Mouse (Mus musculus) kidney, adult 11 months (tissue): ENCODE results near the gene Lpp.

Experiments
- DNase-seq: peaks from one replicate; pipeline ENCODE4 v3.0.0; 2022

The Lpp gene

GRCm38 (mm10) chr16:24438438-24438837 lies 45.1 kb downstream of the Lpp start:
- peak; percentile 63 for DNase-seq

- DNase-seq: no peak
Observed at GRCm38 (mm10) chr16:24441338-24441737, 48.0 kb downstream of the Lpp start.

DNA sequence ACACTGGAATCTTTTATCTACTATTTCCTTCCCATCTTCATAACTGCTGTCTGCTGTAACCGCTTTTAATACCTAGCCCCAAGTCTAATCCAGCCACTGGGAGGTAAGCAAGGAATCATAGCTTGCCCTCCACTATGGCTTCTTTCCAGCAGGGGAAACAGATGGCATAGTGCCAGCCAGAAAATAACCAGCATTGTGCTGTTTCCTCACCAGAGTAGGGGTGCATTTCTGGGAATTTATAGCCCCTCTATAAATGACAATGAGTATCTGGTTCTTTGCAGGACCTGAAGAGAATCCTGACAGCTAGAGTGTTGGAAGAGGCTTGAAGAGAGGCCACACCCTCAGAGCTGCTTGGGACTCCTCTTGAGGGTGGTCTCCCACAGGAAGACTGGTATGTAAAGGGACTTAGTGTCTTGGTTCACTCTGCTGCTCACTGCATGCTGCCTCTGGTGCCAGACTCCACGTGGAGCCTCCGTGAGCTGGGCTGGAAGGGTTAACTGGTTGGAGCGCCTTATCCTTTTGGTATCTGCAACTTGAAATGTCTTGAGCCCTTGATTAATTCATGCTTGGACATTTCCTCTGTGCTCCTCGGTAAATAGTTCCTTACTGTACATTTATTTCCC lies 49.3 kb downstream of the Lpp start:
- no peak for DNase-seq

GRCm38 (mm10) chr16:24443123-24443515 lies 49.8 kb downstream of the Lpp start:
- DNase-seq: no peak

DNA sequence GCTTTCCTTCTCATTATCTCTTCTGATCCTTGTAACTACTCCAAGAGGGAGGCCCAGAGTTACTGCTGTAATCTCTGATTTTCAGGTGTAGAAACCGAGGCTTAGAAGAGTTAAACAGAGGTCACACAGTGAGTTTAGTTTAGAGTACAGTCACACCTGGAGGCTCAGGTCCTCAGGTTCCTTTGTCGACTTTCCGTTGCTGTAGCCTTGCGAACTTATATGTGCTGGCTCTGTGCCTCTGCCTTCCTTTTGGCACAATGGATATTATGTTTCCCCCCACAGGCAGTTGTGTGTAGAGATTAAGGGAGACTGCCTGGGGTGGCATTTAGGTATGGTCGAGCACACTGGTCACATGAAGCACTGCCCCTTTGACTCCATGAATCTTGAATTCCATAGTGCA lies 50.2 kb downstream of the Lpp start:
- no peak for DNase-seq

GRCm38 (mm10) chr16:24444818-24445217 lies 51.5 kb downstream of the Lpp start:
- DNase-seq: no peak

DNA sequence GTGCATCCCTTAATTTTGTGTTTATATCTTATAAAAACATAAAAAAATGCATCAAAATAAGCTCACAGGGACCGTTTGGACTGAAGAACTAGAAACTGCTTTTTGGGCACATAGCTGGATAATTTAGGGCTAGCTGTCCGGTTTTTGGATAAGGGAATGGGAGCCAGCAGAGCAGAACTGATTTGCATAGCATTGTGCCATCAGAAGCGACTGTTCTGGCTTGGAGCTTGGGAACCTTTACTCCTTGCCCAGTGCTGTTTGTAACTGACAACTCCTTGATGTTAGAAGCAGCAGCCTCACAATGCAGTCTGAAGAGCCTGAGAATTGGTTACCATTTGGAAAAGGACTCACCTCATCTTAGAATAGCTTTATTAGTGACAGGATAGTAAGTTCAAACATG lies 52.2 kb downstream of the Lpp start:
- no peak for DNase-seq

DNA sequence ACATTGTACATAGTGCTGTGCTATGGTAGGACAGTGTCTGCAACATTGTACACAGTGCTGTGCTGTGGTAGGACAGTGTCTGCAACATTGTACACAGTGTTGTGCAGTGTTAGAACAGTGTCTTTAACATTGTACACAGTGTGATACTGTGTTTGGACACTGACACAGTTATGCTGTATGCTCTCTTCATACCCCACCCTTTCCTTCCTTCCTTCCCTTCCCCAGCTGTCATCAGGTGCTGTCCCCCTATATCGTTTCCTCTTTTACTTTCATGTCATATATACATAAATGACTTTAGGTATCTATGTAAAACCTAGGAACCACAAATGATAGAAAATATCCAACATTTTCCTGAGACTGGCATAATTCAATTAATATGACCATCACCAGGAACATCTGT lies 53.1 kb downstream of the Lpp start:
- DNase-seq: no peak

DNA sequence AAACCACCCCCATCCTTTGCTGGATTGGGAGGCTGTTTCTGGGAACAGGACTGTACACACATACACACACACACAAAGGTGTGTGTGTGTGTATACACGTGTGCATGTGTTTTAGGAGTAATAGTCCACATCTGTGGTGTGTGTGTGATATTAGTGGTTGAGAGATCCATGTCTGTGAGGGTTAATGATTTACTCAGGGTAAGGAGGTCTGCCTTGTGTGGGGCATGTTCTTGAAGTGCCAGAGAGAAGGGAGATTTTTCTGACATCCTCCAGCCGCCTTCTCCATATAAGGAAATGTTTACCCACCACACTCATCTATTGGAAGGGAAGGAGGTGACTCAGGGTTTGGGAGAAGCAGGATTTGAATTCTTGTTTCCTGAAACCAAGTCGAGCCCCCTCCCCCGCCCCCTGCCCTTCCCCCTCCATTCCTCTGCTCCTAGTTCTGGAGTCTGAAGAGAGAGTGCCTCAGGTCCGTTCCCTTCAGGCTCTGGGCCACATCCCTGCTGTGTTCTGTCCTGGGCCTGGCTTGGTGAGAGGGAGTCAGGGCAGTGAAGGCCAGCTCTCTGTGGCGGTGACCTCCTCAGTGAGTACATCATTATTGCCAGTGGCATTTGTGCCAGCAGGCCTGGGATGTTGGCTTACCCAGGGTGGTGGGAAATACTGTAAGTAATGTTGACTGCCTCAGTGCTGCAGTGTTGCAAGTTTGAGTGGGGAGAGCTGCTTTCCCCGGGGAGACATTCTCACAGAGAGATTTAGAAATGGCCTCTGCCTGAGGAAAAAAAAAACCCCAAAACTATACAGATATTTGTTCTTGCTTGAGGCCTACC lies 54.6 kb downstream of the Lpp start:
- no peak for DNase-seq

GRCm38 (mm10) chr16:24448493-24448845 lies 55.2 kb downstream of the Lpp start:
- DNase-seq: no peak

DNA sequence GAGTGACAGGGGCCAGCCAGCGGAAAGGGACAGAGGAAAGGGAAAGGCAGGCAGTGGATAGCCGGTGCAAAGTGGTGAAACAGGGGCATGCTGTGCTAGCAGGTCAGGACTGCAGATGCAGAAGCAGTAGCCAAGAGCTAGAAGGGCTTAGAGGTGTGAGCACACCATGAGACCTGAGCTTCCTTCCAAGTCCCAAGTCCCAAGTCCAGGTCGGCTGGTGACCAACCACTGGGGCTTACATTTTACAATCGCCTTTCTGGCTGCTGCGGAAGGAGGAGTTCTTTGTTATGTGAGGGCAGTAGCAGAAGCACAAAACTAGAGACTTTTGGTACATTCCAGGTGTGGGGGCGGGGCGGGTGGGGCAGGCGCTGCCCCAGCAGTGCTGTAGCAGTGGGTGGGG lies 56.5 kb downstream of the Lpp start:
- DNase-seq: peak; percentile 88

GRCm38 (mm10) chr16:24450256-24450655 lies 56.9 kb downstream of the Lpp start:
- no peak for DNase-seq

DNA sequence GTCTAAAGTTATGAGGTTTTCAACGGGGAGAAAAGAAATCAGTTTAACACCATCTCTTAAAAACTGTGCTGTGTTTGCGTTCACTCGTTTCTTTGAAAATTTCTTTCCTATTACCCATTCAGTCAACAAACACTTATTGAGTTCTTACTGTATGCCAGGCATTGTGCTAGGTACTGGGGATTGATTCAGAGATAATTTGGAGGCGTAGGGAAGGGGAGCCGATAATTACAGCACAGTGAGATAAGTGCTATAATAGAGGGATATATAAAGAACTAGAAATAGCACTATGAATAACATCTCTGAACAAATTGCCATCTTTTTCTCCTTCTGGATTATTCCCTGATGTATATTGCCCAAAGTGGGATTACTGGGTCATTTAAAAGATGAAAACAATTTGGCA lies 57.8 kb downstream of the Lpp start:
- no peak for DNase-seq

DNA sequence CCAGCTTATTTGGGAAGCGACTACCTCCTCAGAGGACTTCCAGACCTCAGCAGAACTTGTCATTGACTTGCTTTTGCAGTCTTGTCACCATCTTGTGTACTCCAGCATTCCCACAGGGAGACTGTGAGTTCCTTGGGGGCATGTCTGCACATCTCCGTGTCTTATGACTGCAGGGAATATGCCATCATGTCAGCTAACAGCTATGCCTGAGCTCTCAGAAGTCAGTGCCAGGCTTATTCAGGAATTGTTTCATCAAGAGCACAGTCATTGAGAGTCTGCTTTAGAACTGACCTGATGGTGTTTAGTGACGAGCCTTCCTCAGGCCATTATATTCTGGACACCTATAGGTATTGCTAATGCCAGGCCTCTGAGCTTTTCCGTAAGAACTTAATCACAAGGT lies 60.2 kb downstream of the Lpp start:
- no peak for DNase-seq

DNA sequence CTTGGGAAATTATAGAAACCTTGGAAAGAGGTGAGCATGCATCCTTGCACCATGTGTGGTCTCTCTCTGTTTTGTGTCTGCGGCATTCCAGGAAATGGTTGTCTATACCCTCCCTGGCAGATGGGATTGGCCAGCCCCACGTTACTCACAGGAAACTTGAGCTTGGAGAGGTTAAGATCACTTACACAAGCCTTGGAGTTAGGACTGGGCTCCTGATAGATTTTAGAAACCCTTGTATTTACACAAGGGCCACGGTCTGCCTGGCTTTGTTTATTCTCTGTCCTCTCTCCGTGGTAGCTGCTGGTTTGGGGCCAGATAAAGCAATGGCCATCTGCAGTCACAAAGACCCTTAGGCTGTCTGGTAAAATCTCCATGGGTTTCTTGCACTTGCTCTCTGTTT lies 61.2 kb downstream of the Lpp start:
- DNase-seq: no peak

GRCm38 (mm10) chr16:24455361-24455855 lies 62.1 kb downstream of the Lpp start:
- DNase-seq: no peak

DNA sequence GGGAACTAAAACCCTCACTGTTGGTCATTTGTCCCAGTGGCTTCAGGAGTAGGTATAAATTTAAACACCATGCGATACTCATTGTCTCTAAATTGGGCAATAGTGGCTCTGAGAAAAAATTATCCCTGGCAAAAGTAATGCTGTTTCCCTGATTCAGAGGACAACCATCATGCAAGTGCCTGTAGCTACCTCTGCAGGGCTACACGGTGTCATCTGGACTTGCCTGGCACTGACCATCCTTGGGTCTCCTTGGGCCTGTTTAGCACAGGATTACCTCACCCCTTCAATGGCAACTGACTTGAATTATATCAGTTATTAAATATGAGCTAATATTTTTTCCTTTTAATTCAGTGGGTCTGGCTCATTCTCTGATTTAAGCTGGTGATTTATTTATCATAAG lies 70.5 kb downstream of the Lpp start:
- DNase-seq: no peak

DNA sequence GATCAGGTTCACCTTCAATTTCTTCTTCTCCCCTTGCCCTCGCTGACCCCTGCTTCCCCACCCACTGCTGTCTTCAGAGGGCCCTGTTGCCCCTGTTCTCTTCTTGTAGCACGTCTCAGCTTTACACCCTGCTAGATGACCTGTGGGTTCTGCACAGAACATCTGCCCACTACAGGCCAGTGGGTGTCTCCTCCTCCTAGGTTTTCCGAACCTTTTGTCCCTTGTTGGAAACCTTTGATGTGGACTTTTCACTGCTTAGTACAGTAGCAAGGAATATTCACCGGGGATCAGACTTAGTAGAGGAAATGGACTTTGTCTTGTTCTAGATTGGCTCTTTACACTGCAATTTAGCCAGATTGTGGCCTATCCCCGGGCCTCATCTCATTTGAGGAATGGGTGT lies 71.1 kb downstream of the Lpp start:
- peak; percentile 36 for DNase-seq

- DNase-seq: peak; percentile 67
Observed at GRCm38 (mm10) chr16:24465633-24466032, 72.3 kb downstream of the Lpp start.

DNA sequence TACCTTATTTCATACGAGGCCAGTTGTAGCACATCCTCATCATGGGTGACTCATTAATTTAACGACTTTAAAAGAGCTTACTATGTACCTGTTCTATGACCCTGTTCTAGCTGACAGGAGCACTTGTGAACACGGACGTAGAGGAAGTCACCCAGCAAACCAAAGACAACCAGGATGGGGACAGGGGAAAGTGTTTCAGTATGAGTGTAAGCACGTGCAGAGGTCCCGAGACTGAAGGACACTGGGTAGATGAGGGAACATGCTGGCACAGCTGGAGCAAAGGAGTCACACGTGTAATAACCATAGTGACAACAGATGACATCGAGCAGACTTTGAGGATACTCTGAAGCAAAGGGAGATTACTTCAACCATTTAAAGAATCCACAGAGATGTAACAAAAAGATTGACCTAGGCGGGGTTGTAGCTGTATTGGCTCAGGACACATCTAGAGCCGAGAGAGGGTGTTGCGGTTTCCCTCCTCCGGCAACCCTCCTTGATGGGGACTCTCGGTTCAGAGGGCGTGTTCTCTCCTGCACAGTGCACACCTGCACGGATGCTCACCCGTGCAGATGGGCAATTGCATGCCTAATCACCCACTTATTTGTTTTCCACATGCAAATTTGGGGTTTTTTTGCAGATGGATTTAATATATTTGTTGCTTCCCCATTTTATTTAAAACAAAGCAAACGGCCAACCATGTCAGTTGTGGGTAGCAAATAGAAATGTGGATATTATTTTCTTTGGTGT lies 74.4 kb downstream of the Lpp start:
- DNase-seq: no peak

- DNase-seq: peak; percentile 63
Observed at GRCm38 (mm10) chr16:24469313-24469712, 76.0 kb downstream of the Lpp start.

DNA sequence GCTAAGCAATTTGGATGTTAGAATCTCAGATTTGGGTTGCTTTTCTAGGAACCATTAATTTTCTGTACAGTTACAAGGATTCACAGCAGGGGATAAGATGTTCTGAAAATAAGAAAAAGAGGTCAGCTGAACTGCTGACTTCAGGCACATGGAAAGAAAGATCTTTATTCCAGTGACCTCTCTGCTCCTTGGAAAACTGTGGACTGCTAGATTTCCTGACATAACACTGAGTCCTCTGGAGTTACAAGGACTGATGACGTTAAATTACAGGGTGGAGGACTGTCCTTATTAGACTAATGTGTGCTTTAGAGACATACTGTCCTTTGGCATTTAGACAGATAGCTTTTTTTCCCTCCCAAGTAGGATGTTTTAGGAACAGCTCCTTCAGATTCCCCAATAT lies 77.3 kb downstream of the Lpp start:
- DNase-seq: no peak

GRCm38 (mm10) chr16:24471029-24471428 lies 77.7 kb downstream of the Lpp start:
- DNase-seq: no peak

DNA sequence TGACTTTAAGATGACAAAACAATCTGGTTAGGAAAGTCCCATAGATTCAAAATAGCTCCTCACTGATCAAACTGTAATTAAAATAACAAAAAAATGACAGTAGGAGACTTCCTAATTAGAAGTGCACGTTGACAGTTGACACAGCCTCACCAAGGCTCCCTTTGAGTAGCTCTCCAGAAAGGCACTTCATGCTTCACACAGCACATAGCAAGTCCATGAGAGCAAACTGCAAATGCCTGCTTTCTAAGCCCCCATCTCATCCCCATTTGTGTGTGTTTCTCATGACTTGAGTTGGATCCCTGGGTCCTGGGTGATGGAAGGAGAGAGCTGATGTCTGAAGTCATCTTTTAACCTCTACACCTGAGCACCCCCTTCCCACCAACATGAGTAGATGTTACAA lies 78.5 kb downstream of the Lpp start:
- no peak for DNase-seq
